Mouse (Mus musculus) spleen, adult 2 months (tissue): ENCODE measurements at regions not wholly inside any gene's neighbourhood (a gene's known extent, or its start where the extent isn't known, plus 50 kb on each side); places are given as distances from the start of the nearest gene placed in this dataset.

Experiments used
- CTCF ChIP-seq: fragments of 200-500 bp; IDR thresholded peaks from 2 replicates; pipeline ENCODE4 v1.5.1; 2011; ENCODE audit warnings: mild to moderate bottlenecking, inconsistent platforms; ENCODE audit not compliant: insufficient read depth, insufficient read length, insufficient replicate concordance; ENCODE audit errors: extremely low read depth
- POLR2A ChIP-seq: fragments of 200-500 bp; IDR thresholded peaks from 2 replicates; pipeline ENCODE4 v1.6.1; 2011; ENCODE audit warnings: low read depth, low read length, inconsistent platforms

- TF ChIP-seq POLR2A (no peak), CTCF (no peak)
These were observed 390.3 kb upstream of the Dynlrb2 start for GRCm38 (mm10) chr8:116114502-116114901.
